Mouse (Mus musculus): ENCODE results near the gene Tbrg1.
A peak's percentile ranks its signal among the peaks of the same experiment; 100 is the strongest.

Tbrg1 gene

DNA sequence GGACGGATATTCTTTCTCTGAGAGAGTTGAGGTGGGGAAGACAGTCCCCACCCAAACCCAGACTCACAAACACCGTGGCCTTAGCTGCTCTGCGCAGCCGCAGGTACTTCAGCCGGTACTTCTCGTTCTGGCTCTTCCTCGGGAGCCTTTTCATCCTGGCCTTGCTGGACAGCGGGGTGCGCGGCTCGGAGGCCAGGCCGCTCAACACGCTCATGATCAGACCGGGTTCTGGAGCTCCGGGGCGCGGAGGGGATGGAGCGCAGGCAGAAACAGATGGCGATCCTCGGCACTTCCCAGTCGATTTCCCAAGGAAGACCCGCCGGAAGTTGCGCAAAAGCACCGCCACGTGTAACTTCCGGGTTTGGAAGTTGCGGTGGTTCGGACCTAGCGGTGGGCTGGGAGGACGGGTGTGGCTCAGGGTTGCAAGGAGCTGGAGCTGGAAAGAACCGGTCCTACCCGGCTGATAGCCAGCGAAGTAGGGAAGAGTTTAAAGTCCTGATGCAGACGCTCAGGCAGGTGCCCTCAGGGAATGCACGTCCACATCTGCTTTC, at the start of gene Tbrg1:
Gene Tbrg1, minus strand, starts transcription at position 382 of the 551 bp plus-strand sequence.
- DNase-seq (ENCODE audit: low read depth, low spot score) = peak; percentile 90

DNA sequence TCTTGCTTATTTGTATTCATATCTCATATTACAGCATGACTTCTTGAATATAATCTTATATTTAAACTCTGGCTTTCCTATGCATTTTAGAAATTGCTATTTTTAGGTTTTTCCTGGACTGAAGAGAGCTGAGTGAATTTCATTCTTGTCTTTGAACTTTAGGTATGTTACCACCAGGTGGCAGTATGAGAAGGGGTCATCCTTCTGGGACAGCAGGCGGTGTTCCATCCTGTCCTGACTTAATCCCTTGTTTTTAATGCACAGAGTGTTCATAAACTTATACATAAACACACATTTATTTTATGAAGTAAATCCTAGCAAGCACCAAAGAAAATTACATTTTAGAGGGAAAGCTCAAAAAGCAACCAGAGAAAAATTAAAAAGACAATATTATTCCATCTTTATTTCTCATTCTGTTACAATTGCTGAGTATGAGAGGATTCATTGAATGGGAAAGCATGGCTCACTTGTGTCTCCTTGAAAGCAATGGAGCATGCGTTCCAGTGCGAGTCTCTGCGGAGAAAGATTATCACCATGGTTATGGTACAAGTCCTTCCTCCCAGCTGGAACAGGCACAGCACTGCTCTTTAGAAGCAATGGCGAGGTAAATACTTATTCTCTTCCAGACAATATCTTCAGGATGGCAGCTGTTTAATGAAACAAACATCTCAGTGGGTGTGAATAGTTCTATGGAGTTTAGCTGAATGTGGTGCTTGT, 33.0 kb upstream of the Tbrg1 start:
- DNase-seq (ENCODE audit: low read depth, low spot score) = peak; percentile 55

DNA sequence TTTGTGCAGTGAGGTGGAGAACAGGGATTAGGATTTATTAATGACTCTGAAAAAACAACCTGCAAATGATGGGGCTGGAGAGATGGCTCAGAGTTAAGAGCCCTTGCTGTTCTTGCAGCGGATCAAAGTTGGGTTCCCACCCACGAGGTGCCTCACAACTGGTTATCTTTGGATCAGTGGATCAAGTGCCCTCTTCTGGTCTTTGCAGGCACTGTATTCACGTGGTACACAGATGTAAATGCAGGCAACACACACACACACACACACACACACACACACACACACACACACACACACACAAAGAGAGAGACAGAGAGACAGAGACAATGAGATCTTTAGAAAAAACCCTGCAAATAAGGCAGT, 30.8 kb upstream of the Tbrg1 start:
- peak; percentile 55 for DNase-seq (ENCODE audit: low read depth, low spot score)

DNA sequence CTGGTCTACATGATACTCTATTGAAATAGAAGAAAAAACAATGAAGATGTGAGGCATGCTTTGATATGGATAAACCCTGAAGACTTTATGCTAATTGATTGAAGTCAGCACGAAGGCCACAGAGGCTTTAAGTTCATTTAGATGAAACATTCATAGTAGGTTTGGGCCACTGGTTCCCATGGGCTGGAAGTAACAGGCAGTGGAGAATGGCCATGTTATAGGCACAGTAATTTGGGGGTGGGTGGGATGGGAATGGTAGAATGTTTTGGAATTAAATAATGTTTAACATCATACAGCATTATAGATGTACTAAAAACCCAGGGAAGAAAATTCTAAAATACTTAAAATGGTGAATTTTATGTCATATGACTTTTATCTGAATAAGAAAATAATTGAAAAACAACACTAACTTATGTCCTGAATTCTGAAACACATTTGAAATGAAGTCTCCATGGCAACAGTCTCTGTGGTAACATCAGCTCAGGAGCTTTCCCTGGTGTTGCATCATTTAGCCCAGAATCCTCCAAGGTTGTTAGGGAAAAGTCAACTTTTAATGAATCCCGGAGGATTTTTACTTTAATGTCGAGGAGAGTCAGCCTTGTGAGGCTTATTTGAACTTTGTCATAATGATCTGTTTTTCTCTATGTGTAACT, 30.3 kb upstream of the Tbrg1 start:
- peak; percentile 87 for DNase-seq (ENCODE audit: low read depth, low spot score)

DNA sequence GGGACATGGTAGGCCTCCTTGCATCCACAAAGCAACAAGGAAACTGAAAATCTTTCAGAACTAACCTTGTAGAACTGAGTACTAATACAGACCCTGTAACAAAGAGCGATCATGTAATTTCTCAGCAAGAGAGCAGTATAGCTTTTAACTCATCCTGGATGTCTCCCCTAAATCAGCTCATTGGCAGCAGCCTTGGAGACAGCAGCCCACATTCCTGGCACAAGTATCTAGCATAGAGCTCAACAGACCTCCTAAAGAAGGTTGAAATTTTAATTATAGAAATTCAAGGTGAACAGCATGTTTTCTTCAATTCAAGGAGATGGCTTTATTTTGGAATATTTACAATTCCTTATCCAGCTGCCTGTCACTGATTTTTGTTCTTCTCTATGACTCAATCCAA, 24.0 kb upstream of the Tbrg1 start:
- DNase-seq (ENCODE audit: low read depth, low spot score) = peak; percentile 71

DNA sequence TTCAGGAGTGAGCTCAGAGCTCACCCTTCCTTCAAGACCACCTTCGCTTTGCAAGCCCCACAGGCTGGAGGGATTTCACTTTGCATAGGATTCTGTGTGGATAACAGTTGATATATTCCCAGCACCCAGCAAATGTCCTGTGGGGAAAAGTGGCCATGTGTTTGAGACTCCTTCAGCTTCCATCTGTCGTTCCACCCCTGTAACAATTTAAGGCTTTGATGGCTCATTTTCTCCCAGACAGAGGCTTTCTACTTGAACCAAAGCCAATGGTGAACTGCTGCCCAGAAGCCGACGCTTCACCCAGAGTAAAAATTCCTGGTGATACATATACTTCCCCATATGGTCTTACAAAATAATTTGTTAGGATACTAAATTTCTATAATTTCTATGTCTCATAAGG, 18.2 kb upstream of the Tbrg1 start:
- peak; percentile 85 for DNase-seq (ENCODE audit: low read depth, low spot score)

DNA sequence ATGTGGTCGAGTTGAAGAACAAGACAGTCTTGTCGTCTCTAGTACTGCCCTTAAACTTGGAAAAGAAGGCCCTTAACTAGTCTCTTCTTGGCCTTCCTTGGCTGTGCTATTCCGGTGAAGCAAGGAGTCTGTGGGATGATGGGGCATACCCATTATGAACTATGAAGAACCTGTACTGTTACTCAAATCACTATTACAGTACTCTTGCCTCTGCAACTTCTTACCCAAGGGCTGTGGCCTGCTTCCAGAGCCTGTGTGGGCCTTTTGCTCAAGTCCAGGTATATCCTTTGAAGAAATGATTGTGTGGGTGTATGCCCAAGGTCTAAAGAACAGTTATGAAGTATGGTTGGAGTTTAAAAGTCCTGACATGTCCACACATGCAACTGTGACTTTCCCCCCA, 13.1 kb upstream of the Tbrg1 start:
- no peak for DNase-seq (ENCODE audit: low read depth, low spot score)

DNA sequence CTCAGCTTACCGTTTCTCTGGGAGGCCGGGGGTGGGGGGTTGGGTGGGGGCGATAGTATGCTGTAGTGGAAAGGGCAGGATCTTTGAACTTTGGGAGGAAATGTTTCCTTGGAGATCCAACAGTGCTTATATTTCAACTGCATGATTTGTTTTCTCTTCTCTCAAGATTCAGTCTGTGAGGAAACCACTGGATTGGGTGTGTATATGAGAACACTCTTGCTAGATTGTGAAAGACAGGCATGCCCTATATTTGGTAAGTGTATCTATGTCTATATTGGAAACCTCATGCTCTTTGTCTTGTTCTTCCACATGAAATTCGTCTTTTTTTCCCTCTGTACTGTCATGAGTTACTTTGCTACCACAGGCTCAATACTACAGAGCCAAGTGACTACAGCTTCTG, 12.6 kb upstream of the Tbrg1 start:
- DNase-seq (ENCODE audit: low read depth, low spot score) = no peak

DNA sequence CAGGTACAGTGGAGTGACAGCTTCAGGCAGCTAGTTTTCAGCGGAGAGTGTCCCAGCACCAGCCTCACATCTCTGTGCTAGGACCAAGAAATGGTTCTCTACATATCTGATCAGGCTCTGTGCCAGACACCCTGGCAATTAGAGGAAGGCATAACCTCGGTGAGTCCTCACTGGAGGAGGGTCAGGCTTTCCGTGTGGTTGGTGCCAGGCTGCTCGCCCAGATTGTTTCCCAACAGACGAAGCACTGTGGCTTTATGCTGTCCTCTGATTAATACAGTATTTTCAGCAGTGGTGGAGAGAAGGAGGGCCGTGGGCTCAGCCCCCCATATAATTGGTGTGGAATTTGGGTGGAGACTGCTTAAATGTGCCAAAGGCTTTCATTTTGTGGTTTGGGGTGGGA, 12.0 kb upstream of the Tbrg1 start, which contains the start of gene Panx3:
Gene Panx3, minus strand, starts transcription at position 121 of the 400 bp plus-strand sequence.
- no peak for DNase-seq (ENCODE audit: low read depth, low spot score)

DNA sequence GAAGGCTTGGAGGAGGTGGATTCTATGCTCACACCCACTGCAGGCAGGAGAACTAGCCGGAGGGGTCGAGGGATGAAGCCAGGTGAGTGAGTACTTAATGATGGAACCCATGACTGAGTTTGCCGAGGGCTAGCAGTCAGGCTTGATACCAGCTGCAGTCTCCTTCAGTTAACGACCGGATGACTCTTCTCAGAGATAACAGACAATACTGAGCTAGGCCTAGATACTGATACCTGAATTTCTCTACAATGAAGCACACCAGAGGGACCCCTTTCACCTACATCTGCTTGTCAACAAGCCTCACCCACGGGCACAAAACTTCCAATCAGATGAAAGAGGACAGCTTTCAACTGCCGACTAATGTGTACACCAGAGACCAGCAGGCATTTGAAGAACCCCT, 8.9 kb upstream of the Tbrg1 start:
- DNase-seq (ENCODE audit: low read depth, low spot score) = no peak

DNA sequence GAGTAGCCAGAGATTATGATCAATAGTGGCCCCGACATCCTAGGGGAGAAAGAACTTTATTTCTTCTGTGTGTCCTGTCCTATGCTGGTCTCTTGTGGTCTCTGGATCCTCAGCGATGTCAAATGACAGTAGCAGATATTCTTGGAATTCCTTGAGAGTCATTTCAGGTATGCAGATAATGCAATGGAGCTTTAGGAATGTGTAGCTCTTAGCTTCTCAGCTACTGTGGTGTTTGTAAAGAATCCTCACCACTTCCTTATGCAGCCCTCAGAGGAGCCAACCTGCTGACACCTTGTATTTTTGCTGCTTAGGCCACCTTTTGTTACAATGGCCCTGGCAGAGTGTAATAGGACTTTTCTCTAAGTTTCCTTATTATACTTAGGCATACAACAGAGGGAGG, 7.5 kb upstream of the Tbrg1 start:
- DNase-seq (ENCODE audit: low read depth, low spot score) = no peak

DNA sequence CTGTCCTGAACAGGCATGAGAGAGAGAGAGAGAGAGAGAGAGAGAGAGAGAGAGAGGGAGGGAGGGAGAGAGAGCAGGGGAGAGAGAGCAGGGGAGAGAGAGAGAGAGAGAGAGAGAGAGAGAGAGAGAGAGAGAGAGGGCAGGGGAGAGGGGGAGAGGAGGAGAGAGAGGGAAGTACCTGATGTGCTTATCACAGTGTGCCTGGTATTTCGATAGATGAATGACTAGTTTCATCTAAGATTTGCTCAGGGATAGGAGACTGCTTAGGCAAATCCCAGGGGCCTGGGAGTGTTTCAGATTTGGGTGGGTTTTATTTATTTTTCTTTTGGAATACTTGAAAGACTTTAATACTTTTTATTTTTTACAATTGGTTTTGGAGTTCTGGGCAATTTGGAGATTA, 6.1 kb upstream of the Tbrg1 start:
- no peak for DNase-seq (ENCODE audit: low read depth, low spot score)

DNA sequence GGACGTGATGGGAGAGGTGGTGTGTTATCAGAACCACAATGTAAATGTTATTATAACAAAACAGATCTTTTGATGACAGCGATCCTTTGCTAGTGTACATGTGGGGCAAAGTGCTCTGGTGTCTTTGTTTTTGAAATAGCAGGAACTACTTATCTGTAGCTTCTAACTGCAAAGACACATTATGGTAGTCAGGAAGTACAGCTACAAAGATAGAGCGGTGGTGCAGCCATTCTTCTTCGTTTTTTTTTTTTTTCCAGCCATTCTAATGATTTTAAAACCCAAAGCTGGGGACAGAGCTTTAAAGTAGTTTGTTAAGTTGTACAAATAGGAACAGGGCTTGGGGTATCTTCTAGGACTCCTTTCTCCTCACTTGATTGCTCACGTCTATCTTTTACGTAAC, 2.3 kb upstream of the Tbrg1 start:
- no peak for DNase-seq (ENCODE audit: low read depth, low spot score)

DNA sequence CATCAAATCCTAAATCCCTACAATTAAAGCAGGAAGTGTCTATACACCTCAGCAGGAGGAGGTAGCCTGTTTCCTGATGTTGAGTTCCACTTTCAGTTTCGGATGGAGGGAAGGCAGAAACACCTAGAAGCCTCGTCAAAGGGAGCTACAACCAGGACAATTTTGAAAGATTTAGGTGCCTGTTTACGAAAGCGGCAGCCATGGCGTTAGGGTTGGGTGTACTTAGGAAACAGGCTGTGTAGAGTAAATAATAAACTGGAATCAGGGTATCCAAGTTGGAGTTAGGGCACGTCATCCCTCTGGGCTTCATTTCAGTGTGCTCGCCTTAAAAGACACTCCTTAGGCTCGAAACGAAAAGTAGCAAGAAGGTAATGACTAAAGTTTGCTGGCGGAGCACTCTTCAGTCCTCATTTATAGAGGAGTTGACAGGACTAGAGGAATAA, 652 bp downstream of the Tbrg1 start:
- DNase-seq (ENCODE audit: low read depth, low spot score) = no peak

DNA sequence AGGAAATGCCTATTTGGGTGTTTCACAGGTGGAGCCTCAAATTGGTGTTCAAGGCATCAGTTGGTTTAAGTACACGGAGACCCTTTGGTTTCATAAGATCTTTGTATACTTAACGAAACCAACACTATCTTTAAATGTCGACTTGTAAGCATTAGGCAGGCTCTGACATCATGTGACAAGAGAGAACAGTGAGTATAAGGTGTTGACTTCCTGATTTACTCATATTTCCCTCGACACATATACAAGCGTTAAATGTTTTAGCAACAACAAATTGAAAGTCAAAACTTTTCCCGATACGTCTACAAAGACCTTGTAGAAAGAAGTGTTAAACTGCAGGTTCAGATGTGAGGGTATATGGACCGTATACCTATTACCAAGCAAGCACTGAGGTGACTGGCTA, 1.2 kb downstream of the Tbrg1 start:
- no peak for DNase-seq (ENCODE audit: low read depth, low spot score)

DNA sequence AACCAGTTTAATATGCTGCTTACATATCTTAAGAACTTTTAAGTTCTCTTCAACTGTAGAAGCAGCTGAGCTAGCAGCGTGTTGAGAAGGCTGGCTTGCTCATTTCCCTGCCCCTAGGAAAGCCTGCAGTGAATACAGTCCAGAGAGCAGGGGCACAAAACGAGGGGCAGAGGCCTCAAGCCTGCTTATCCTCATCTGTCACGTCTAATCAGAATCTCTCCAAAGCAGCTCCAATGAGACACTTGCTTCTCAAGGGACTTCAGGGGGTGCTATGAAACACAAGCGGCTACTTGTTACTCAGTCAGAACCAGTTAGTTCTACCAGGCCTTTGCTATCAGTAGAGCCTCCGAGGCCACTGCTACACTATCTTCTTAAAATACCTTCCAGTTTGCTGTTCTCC, 3.3 kb downstream of the Tbrg1 start:
- DNase-seq (ENCODE audit: low read depth, low spot score) = no peak

DNA sequence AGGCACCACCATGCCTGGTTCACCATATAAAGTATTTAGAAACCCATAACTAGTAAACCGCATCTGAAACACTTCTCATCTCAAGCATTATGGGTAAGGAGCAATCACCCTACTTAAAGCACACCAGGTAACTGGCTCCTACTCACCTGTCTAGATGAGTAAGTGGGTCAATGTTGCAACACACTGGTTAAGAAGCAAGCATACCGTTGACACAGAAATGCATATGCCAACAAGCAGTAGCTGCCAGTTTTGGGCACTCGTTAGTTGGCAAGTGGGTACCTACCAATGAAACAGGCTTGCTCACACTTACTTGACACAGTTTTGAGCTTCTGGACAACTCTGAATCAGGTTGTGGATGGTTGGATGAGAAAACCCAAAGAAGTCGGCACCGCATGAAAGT, 6.5 kb downstream of the Tbrg1 start:
- DNase-seq (ENCODE audit: low read depth, low spot score) = no peak

DNA sequence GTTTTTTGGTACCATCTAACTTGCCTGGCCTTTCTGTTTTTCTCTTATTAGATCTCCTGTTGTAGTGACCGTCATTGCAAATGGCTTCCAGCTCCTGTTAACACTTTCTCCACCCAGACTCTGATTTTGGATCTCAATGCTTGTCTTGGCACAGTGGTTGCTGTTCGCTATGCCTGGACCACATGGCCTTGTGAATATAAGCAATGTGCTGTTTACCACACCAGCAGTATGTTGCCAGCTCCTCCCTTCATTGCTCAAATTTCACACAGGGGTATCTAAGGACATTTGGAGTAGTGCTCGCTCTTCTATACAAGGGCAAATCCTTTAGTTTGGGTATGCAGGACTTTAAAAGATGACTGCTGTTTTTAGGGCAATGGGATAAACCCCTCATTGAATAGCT, 10.9 kb downstream of the Tbrg1 start:
- no peak for DNase-seq (ENCODE audit: low read depth, low spot score)

DNA sequence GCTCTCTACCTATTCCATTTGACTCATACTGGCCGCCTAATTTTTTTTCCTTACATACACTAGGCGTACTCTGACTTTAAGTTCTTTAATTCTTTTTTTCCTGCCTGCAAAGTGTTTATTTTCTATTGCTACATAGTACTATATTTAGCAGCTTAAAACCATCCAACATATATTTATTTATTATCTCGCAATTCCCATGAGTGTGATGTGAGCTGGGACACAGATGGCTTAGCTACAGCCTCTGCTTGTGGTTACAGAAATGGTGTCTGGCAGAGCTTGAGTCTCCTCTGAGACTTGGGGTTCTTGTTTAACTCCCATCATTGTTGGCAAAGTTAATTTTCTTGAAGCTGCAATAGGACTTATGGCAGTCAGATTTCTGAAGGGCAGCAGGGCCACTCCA, 18.4 kb downstream of the Tbrg1 start:
- DNase-seq (ENCODE audit: low read depth, low spot score) = peak; percentile 31

DNA sequence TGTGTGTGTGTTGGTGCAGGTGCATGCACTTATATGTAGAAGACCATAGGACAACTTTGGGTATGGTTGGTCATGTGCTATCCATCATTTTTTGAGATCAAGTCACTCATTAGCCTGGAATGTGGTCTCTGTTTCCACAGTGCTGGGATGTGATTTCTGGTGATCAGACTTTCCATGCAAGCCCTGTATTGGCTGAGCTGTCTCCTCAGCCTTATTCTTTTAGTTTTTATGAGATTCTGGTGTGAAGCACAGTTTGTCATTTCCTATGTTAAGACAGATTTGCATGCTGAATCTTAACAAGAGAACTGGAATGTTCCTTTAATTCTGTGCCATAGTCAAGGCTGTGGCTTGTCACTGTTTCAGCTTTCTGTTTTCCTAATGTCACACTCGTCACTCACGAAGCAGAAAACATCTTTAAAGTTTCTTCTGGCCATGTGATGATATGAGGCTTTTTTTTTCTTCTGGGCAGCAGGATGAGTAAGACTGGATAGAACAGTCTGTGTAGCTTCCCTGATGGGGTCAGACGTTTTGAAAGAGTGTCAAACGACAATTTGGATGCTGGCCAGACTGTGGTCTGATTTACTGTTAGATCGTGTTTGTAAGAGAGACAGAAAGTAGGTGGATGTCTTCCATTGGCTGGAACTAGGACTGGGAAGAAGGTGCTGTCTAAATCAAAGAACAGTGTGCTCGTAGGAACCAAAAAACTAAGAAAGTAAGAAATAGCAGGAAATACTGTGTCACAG, 20.1 kb downstream of the Tbrg1 start:
- peak; percentile 33 for DNase-seq (ENCODE audit: low read depth, low spot score)

DNA sequence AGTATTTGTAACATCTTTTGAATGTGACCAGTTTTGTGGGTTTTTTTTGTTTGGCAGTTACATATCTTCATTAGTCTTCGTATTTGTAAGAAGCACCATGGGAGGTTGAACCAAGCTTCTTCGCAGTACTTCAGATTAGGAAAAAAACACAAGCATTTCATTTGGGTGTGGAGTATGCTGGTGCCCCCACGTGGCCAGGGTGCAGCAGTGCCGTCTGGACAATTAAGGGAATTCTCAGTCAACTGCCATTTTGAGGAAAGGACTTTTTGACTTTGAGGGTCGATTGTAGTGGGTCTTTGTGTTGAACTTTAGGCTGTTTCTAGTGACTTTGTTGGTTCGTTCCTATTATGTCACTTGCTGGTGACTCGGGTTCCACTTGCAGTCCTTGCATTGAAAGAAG, 20.8 kb downstream of the Tbrg1 start:
- peak; percentile 82 for DNase-seq (ENCODE audit: low read depth, low spot score)

DNA sequence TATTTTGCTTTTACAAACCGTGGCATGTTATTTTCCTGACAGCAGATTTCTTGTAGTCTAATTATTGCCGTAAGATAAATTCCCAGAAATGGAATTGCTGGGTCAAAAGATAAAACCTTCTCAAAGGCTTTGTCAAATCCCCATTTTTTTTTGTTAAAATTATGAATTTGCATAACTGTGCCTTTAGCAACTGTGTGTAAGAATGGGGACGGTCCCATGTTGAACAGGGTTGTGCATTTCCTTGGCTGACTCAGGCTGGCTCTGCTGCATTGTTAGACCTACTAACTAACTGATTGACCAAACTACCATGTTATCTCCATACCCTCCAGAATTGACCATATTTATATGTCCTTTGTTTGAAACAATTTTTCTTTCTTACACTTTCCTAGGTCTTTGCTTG, 22.8 kb downstream of the Tbrg1 start:
- DNase-seq (ENCODE audit: low read depth, low spot score) = no peak

DNA sequence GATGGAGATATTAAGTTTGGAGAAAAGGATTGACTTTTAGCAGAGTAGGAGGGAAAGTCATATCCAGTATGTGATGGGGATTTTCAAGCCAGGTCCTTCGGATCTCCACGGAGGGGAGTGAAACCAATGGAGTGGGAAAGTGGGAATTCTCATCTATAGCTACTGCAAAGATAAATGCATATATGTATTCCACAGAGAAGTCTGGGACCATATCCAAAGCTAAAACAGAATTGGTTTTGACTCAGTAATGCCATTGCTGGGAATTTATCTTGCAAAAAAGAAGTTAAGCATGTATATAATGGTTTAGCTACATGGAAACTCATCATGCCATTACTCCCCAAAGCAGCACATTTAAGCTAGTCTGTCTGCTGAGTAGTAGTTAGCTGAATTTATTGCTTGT, 24.8 kb downstream of the Tbrg1 start:
- no peak for DNase-seq (ENCODE audit: low read depth, low spot score)
